Mouse (Mus musculus) neural tube, embryonic 11.5 days (tissue): Measurements from ENCODE around the gene Kcp. TPM values are rescaled to one million over a fixed set of nuclear protein-coding genes. Genes with fewer than 3 reads are reported as not detected.
A peak's percentile ranks its signal among the peaks of the same experiment; 100 is the strongest.

Experiments used
- ATAC-seq: fragments of 200-750 bp; cut with Nextera tagmentation; 2 replicates; pipeline ENCODE4 v1.8.0; 2017; ENCODE audit warnings: moderate number of reproducible peaks, mild to moderate bottlenecking, moderate TSS enrichment, moderate library complexity; ENCODE audit not compliant: insufficient read depth, low FRiP score, low TSS enrichment
- DNase-seq: peaks from one replicate; pipeline ENCODE4 v3.0.0-alpha.2; 2015; ENCODE audit warnings: low spot score
- H3K27ac ChIP-seq: fragments of 300-500 bp; sonication (generic); 2 replicates; pipeline ENCODE4 v1.5.1; 2014; ENCODE audit warnings: low read depth, mild to moderate bottlenecking, low read length
- H3K27me3 ChIP-seq: fragments of 300-500 bp; sonication (generic); 2 replicates; pipeline ENCODE4 v1.6.1; 2014; ENCODE audit warnings: mild to moderate bottlenecking, low read length, mixed read lengths; ENCODE audit not compliant: control insufficient read depth, insufficient read depth
- H3K36me3 ChIP-seq: fragments of 300-500 bp; sonication (generic); 2 replicates; pipeline ENCODE4 v1.6.1; 2014; ENCODE audit warnings: mild to moderate bottlenecking, low read length, moderate library complexity, mixed read lengths; ENCODE audit not compliant: control insufficient read depth, insufficient read depth
- H3K4me1 ChIP-seq: fragments of 300-500 bp; sonication (generic); 2 replicates; pipeline ENCODE4 v1.6.1; 2014; ENCODE audit warnings: low read length, mixed read lengths; ENCODE audit not compliant: control insufficient read depth, insufficient read depth
- H3K4me2 ChIP-seq: fragments of 300-500 bp; sonication (generic); 2 replicates; pipeline ENCODE4 v1.6.1; 2014; ENCODE audit warnings: low read depth, mild to moderate bottlenecking, moderate library complexity
- H3K4me3 ChIP-seq: fragments of 300-500 bp; sonication (generic); 2 replicates; pipeline ENCODE4 v1.5.1; 2014; ENCODE audit warnings: low read depth, low read length
- H3K9ac ChIP-seq: fragments of 300-500 bp; sonication (generic); 2 replicates; pipeline ENCODE4 v1.6.1; 2014; ENCODE audit warnings: mild to moderate bottlenecking, low read length
- H3K9me3 ChIP-seq: fragments of 300-500 bp; sonication (generic); 2 replicates; pipeline ENCODE4 v1.6.1; 2016; ENCODE audit warnings: low read length; ENCODE audit not compliant: control insufficient read depth
- WGBS: fragments of 180-500 bp; shearing (Covaris S2); extraction: QIAGEN DNeasy Blood & Tissue Kit; methylation state at CpG from one replicate; pipeline ENCODE4 v1.1.7; 2014; 5-methylcytosine and 5-hydroxymethylcytosine counted together
- polyA plus RNA-seq: library from polyadenylated mRNA; unstranded; fragments of >200 nt; fragmentation: Nextera tagmentation; extraction: Ambion mirVana; gene quantifications from 2 replicates; pipeline ENCODE4 v1.2.1, GENCODE M21; 2014

Gene Kcp
- polyA plus RNA-seq, 1 experiment from 2014 or later = 13.1 TPM

DNA sequence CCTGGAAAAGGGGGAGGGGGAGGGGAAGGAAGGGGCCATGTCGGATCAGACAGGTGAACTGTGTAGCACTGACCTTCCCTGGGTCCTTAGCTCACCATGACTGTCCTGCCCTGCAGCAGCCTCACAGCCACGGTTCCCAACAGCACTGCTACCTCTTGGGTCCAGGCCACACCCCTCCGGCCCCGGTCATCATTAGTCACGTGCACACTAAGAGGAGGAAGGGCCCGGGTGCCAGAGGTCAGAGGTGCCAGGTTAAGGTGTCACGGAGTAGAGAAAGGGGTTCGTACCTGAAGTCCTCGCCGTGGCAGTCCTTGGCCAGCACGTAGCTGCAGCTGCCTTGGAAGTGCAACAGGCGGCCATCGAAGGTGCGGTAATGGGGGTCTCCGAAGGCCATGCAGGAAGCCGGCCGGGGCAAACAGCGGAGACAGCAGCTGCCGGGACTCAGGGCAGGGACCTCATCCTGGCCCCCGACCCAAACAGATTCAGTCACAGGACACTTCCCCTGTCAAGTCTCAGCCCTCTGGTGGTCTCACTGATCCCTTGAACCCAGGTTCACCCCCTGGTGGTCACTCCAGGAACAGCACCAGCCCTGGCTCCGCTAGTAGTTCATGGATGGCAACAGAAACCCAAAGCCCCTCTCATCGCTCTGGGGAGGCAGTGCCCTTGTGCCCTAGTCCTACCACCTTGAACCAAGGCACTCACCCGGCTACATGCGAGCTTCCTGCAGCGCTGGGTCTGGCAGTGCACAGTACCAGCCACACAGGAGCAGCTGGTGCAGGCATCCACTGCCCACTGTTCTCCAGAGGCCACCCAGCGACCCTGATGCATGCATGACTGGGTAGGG, 22.8 kb downstream of the Kcp start:
- DNase-seq (peak; percentile 86), ATAC-seq (peak; percentile 63; the same call in 1 of the 2 replicates)
- Histone ChIP-seq H3K4me3 (peak overlapping the region; percentile 18), H3K4me1 (no peaks in the 10 kb centered on the region), H3K4me2 (peak overlapping the region; percentile 40), H3K36me3 (no peaks in the 10 kb centered on the region), H3K9ac (no peak overlapping the region), H3K27ac (no peak overlapping the region), H3K9me3 (no peaks in the 10 kb centered on the region), H3K27me3 (no peaks in the 10 kb centered on the region)
- WGBS = 7% methylated on average over 24 of the region's 26 CpGs

GRCm38 (mm10) chr6:29482691-29483090, 25.1 kb downstream of the Kcp start:
- H3K9ac ChIP-seq = no peak overlapping the region
- no peak overlapping the region for H3K4me2 ChIP-seq
- 93% methylated on average over 13 of the region's 13 CpGs for WGBS
- DNase-seq = no peak
- no peak overlapping the region for H3K27ac ChIP-seq
- ATAC-seq = no peak
- no peaks in the 10 kb centered on the region for H3K4me1 ChIP-seq
- H3K36me3 ChIP-seq = no peaks in the 10 kb centered on the region
- no peak overlapping the region for H3K4me3 ChIP-seq
- H3K9me3 ChIP-seq = no peaks in the 10 kb centered on the region
- no peaks in the 10 kb centered on the region for H3K27me3 ChIP-seq

DNA sequence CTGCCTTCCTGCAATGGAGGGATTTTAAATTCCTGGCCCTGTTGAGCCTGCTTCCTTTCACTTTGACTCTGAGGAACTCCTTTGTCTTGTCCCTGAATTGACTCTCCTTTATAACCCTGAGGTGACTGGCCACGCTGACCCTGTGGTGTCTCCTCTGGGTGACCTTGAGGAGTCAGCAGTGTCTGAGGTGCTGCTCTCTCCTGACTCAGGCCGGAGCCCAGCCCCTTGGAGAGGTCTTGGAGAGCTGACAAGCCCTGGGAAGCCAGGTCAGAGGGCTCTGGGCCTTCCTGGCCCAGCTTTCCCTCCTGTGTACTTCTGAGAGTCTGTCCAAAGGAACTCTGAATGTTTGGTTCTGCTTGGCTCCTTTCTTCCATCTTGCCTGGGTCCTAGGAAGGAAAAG, 33.0 kb downstream of the Kcp start:
- no peak overlapping the region for H3K27ac ChIP-seq
- no peaks in the 10 kb centered on the region for H3K27me3 ChIP-seq
- H3K9ac ChIP-seq = no peak overlapping the region
- 67% methylated on average over 2 of the region's 2 CpGs for WGBS
- no peaks in the 10 kb centered on the region for H3K9me3 ChIP-seq
- DNase-seq (no peak), ATAC-seq (no peak)
- H3K4me1 ChIP-seq = no peaks in the 10 kb centered on the region
- H3K4me3 ChIP-seq = no peak overlapping the region
- H3K4me2 ChIP-seq = no peak overlapping the region; the same call in 1 of the 2 replicates
- peaks cover 5% of the 10 kb centered on the region; the same call in 1 of the 2 replicates for H3K36me3 ChIP-seq

DNA sequence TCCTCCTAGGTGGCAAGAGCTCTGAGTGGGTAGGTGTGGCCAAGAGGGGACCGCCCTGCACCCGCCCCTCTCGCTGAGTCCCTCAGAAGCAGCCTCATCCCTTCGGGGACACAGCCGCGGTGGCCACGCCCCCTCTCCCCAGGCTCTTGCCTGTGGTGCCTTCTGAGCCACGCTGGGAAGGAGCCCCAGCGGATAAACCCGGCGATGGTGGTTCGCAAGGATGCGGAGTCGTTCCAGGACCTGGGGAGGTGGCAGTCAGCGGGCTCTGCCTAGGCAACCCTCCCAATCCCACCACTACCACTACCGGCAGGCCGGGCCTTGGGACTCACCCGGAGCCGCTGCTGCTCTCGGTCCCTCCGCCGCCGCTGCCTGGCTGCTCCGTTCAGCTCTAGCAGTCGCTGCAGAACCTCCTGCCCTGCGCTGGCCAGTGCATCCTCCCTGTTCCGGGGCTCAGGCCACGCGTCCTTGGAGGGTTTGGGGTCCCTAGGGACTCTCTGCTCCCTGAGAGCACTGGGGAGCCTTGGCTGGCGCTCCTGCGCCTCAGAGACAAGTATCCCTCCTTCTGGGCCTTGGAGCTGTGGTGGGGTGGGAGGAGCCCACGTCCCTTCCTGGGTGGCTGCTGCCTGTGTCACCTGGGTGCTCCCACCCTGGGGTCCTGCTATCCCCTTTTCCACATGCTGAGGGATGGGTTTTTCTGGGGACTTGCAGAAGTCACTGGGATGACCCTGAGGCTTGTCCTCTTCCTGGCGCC, 33.6 kb downstream of the Kcp start:
- ATAC-seq = peak; percentile 90
- no peaks in the 10 kb centered on the region for H3K9me3 ChIP-seq
- peak overlapping the region; percentile 54 for H3K4me2 ChIP-seq
- no peaks in the 10 kb centered on the region for H3K27me3 ChIP-seq
- H3K27ac ChIP-seq = no peak overlapping the region
- H3K4me3 ChIP-seq = peak overlapping the region; percentile 36
- WGBS = 2% methylated on average over 32 of the region's 33 CpGs
- H3K9ac ChIP-seq = peak overlapping the region; percentile 26
- peaks cover 5% of the 10 kb centered on the region; the same call in 1 of the 2 replicates for H3K36me3 ChIP-seq
- H3K4me1 ChIP-seq = no peaks in the 10 kb centered on the region
- peak; percentile 81 for DNase-seq

- no peak within 1 kb of the TSS for H3K9ac ChIP-seq
- no peaks in the 10 kb centered on the region for H3K27me3 ChIP-seq
- peaks cover 6% of the 10 kb centered on the region for H3K4me1 ChIP-seq
- no peaks in the 10 kb centered on the region for H3K9me3 ChIP-seq
- 92% methylated on average over 4 of the region's 4 CpGs for WGBS
- no peak within 1 kb of the TSS for H3K4me2 ChIP-seq
- ATAC-seq (no peak), DNase-seq (no peak)
- no peak within 1 kb of the TSS for H3K27ac ChIP-seq
- H3K4me3 ChIP-seq = no peak within 1 kb of the TSS
- H3K36me3 ChIP-seq = peaks cover 5% of the 10 kb centered on the region; the same call in 1 of the 2 replicates
Observed at GRCm38 (mm10) chr6:29471137-29471536, 36.6 kb downstream of the Kcp start, which contains the start of gene Atp6v1fnb. Gene Atp6v1fnb (plus strand): TSS chr6:29471437.

DNA sequence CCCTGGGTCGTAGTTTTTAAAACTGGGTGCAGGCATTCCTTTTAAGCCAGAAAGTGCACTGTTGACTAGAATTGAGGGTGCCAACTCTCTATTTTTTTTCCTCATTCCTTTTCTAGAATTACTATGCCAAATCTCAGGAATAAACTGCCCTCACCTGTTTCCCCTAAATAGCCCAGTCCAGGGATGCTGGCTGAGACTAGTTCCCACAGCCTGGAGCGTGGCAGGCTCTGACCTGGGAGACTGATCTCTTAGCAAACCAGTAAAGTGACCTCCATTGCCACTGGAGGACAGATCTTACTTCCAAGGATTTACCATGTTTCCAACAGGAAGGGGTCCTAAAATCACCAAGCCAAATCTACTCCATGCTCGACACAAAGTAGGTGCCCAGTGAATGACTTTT, 38.9 kb downstream of the Kcp start:
- 92% methylated on average over 3 of the region's 3 CpGs for WGBS
- Histone ChIP-seq H3K36me3 (peaks cover 5% of the 10 kb centered on the region; the same call in 1 of the 2 replicates), H3K9ac (no peak overlapping the region), H3K4me3 (peak overlapping the region; percentile 57; the same call in 1 of the 2 replicates), H3K4me2 (peak overlapping the region; percentile 73), H3K4me1 (peaks cover 6% of the 10 kb centered on the region), H3K27ac (no peak overlapping the region), H3K27me3 (no peaks in the 10 kb centered on the region), H3K9me3 (no peaks in the 10 kb centered on the region)
- no peak for ATAC-seq
- DNase-seq = no peak

- no peak within 1 kb of the TSS for H3K27ac ChIP-seq
- ATAC-seq (peak; percentile 91), DNase-seq (peak; percentile 93)
- H3K4me3 ChIP-seq = peak within 1 kb of the TSS; percentile 57
- no peaks in the 10 kb centered on the region for H3K27me3 ChIP-seq
- under 1% methylated on average over 39 of the region's 39 CpGs for WGBS
- H3K4me1 ChIP-seq = peaks cover 6% of the 10 kb centered on the region
- peak within 1 kb of the TSS; percentile 55 for H3K9ac ChIP-seq
- no peaks in the 10 kb centered on the region for H3K9me3 ChIP-seq
- H3K4me2 ChIP-seq = peak within 1 kb of the TSS; percentile 73
- H3K36me3 ChIP-seq = peaks cover 5% of the 10 kb centered on the region; the same call in 1 of the 2 replicates
Observed at GRCm38 (mm10) chr6:29467583-29468354, 40.0 kb downstream of the Kcp start, which contains the start of gene Atp6v1f. Gene Atp6v1f (plus strand): TSS chr6:29467718.

GRCm38 (mm10) chr6:29463388-29463787, 44.4 kb downstream of the Kcp start:
- H3K9me3 ChIP-seq = no peaks in the 10 kb centered on the region
- WGBS = 93% methylated on average over 3 of the region's 3 CpGs
- no peaks in the 10 kb centered on the region for H3K27me3 ChIP-seq
- H3K9ac ChIP-seq = no peak overlapping the region
- H3K4me2 ChIP-seq = no peak overlapping the region
- H3K36me3 ChIP-seq = no peaks in the 10 kb centered on the region
- peaks cover 3% of the 10 kb centered on the region for H3K4me1 ChIP-seq
- no peak for DNase-seq
- no peak overlapping the region for H3K4me3 ChIP-seq
- H3K27ac ChIP-seq = no peak overlapping the region
- ATAC-seq = no peak
